Mouse (Mus musculus): Measurements from ENCODE around the gene Pts.

GRCm38 (mm10) chr9:50505405-50505804 is 23.1 kb downstream of the Pts start:
- no peak for TF ChIP-seq CTCF (IDR thresholded peaks at IDR 0.05; ENCODE audit: borderline replicate concordance, insufficient read depth, low read length)
- no peak for TF ChIP-seq POLR2A (IDR thresholded peaks at IDR 0.05; ENCODE audit: low read depth, low read length)

Measured in embryonic fibroblast, embryonic 13.5 days (primary cell).